In the genomic region with DNA sequence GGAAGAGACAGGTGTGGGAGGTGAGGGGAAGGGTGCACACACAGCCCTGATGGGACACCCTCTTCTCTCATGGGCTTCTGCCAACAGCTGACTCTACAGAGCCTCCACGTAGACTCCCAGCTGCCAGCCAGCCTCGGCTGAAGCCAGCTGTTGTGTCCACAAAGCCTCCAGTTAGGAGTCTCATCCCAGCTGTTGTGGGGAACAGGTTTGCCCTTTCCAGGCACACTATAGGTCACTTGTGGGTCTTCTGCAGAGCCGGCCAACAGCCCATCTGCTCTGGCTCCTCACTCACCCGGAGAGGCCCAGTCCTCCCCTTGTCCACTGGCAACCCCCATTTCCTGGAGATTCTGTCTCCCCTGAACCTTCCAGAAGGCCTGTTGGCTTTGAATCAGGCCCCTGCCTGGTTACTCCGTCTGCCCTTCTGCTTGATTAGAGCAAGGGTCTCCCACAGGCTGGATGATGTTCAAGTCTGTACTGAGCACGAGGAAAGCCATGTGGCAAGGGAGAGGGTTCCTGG, we compare ENCODE assay signal across 10 mouse cellular contexts. TPM values are rescaled to one million over a fixed set of nuclear protein-coding genes. Genes with fewer than 3 reads are reported as not detected.
DNase-seq lines count a peak whose midpoint lies in the region.
"Had no signal": no experiment of that assay in that cellular context is flagged by ENCODE, and none has a peak within 500 bp of the region (broad histone marks: within the 10 kb centered on the region; RNA-seq: fewer than 3 reads in every experiment).

No protein-coding gene starts in this region.

- DNase-seq in adrenal gland, postnatal 25 days = peak; percentile 11
- DNase-seq in adrenal gland, adult 18-20 months (ENCODE audit: low spot score in 2 of 2) = no peak
- DNase-seq in left cerebral cortex, postnatal 4 days = peak; percentile 91
- no peak for DNase-seq in left cerebral cortex, adult 18-20 months (ENCODE audit: low spot score in 2 of 2)
- DNase-seq in gastrocnemius, postnatal 25 days = peak; percentile 28
- peak; percentile 49 for DNase-seq in testis, postnatal 10 days (ENCODE audit: low spot score)
- DNase-seq in neural tube, embryonic 10.5 days (ENCODE audit: extremely low spot score, low spot score) = no peak
- DNase-seq in thymus, postnatal 4 days = no peak
- DNase-seq: kidney, adult 11 months; thymus, postnatal 36 days had no signal

- intact Hi-C loops in left cerebral cortex, postnatal 4 days (cut with DNase I) = no loop called here

RNA-seq across cellular contexts. Expression of a gene that starts 6.0 kb away (rescaled TPM):
- total RNA-seq in adrenal gland, postnatal 25 days (2021) = 72.5 and 73.5 TPM in 2 replicates
- 10 to 100 TPM; 61.3 to 65.6 TPM for total RNA-seq in adrenal gland, adult 18-20 months (2021)
- total RNA-seq in left cerebral cortex, postnatal 4 days (2021) = 10 to 100 TPM; 88.1 to 89.5 TPM
- total RNA-seq in left cerebral cortex, adult 18-20 months (2021) = 100 to 1,000 TPM; 248 to 265 TPM
- 10 to 100 TPM; 21.8 to 21.9 TPM for total RNA-seq in gastrocnemius, postnatal 25 days (2021)

RNA-seq across cellular contexts. Expression of a gene that starts 37.5 kb away (rescaled TPM):
- 75.0 and 84.5 TPM in 2 replicates for total RNA-seq in adrenal gland, postnatal 25 days (2021)
- 10 to 100 TPM; 46.1 to 49.3 TPM for total RNA-seq in adrenal gland, adult 18-20 months (2021)
- total RNA-seq in left cerebral cortex, postnatal 4 days (2021) = 10 to 100 TPM; 35.4 to 44.5 TPM
- 10 to 100 TPM; 41.4 to 42.5 TPM for total RNA-seq in left cerebral cortex, adult 18-20 months (2021)
- total RNA-seq in gastrocnemius, postnatal 25 days (2021) = 10 to 100 TPM; 44.6 TPM

RNA-seq across cellular contexts. Expression of a gene that starts 39.0 kb away (rescaled TPM):
- 0.48 and 1.3 TPM in 2 replicates for total RNA-seq in adrenal gland, postnatal 25 days (2021)
- total RNA-seq in adrenal gland, adult 18-20 months (2021) = 1 to 10 TPM; 1.8 to 4.5 TPM
- under 1 TPM; 0.46 to 0.74 TPM for total RNA-seq in left cerebral cortex, postnatal 4 days (2021)
- total RNA-seq in left cerebral cortex, adult 18-20 months (2021) = under 1 TPM; 0.23 to 0.49 TPM
- total RNA-seq in gastrocnemius, postnatal 25 days (2021) = 1 to 10 TPM in 1 of 2 experiments, under 1 TPM in 1; 0.56 to 1.0 TPM

Comparison
In these comparisons a context has a peak if more than half of its experiments do, and no peak if none do; other contexts are left out.
1. DNase-seq: peak in adrenal gland, postnatal 25 days (single experiment), left cerebral cortex, postnatal 4 days (single experiment), gastrocnemius, postnatal 25 days (single experiment) and testis, postnatal 10 days (single experiment); none in adrenal gland, adult 18-20 months (0 of 2), left cerebral cortex, adult 18-20 months (0 of 2), neural tube, embryonic 10.5 days (single experiment) and thymus, postnatal 4 days (single experiment).